Mouse (Mus musculus) urinary bladder, postnatal 0 days (tissue): ENCODE measurements around the gene Tgfbr1. TPM values are rescaled to one million over a fixed set of nuclear protein-coding genes. Genes with fewer than 3 reads are reported as not detected.

Experiments used
- polyA plus RNA-seq: library from polyadenylated mRNA; unstranded; fragments of >200 nt; fragmentation: Nextera tagmentation; extraction: Ambion mirVana; gene quantifications from 2 replicates; pipeline ENCODE4 v1.2.1, GENCODE M21; 2015

Gene Tgfbr1
- polyA plus RNA-seq: 17.4 and 19.7 TPM in 2 replicates

DNA sequence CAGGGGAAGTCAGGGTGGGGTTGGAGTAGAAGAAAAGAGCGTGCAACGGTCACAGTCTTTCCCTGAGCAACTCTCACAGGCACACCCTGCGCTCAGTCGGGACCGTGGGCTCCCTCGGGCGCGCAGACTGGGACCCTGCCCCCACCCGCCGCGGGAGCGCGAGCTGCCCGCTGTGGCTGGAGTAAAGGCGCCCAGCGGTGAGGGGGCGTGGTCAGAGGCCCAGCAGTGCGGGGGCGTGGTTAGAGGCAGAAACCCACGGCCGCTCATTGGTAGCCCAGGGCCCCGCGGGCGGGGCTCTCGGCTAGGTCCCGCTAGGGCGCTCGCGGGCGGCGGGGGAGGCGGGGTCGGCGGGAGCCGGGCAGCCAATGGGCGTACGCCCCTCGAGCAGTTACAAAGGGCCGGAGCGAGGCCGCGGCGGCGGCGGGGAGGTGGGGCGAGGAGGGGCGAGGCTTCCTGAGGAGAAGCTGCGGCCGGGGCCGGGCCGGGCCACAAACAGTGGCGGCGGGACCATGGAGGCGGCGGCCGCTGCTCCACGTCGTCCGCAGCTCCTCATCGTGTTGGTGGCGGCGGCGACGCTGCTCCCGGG is at the start of gene Tgfbr1:
TSS of gene Tgfbr1 (plus strand) at position 420 of the 586 bp plus-strand sequence.

Other genes with a start within 250 kb of the Tgfbr1 start
- gene Col15a1, start 145.1 kb upstream of the Tgfbr1 start, polyA plus RNA-seq: 64.3 and 87.8 TPM in 2 replicates
- gene Alg2, start 121.1 kb downstream of the Tgfbr1 start, polyA plus RNA-seq: 23.3 and 24.5 TPM in 2 replicates
- gene Sec61b, start 121.4 kb downstream of the Tgfbr1 start, polyA plus RNA-seq: 285 and 289 TPM in 2 replicates